16 mouse cellular contexts compared by ENCODE assay signal in genomic region chr1:187819406-187819805, GRCm38 (mm10).
"Had no signal": no experiment of that assay in that cellular context is flagged by ENCODE, and none has a peak within 500 bp of the region (broad histone marks: within the 10 kb centered on the region; RNA-seq: fewer than 3 reads in every experiment).

No protein-coding gene starts in this region.

- H3K27ac ChIP-seq: neural tube, embryonic 13.5 days; neural tube, embryonic 15.5 days; stomach, embryonic 15.5 days; stomach, postnatal 0 days had no signal

- H3K9me3 ChIP-seq: neural tube, embryonic 13.5 days; neural tube, embryonic 15.5 days; stomach, embryonic 15.5 days had no signal

- H3K4me1 ChIP-seq: stomach, embryonic 15.5 days had no signal

- H3K27me3 ChIP-seq: neural tube, embryonic 13.5 days; neural tube, embryonic 15.5 days; stomach, embryonic 15.5 days had no signal

- DNase-seq: retina, postnatal 1 day; right cerebral cortex, adult 18-20 months; right cerebral cortex, postnatal 14 days; right cerebral cortex, postnatal 25 days; right cerebral cortex, postnatal 4 days; spleen, adult 18-20 months; thymus, adult 18-20 months; thymus, adult 2 months; thymus, postnatal 14 days; thymus, postnatal 25 days; thymus, postnatal 36 days; thymus, postnatal 4 days had no signal

- H3K9ac ChIP-seq: neural tube, embryonic 13.5 days; neural tube, embryonic 15.5 days; stomach, embryonic 15.5 days had no signal

- H3K4me3 ChIP-seq: neural tube, embryonic 13.5 days; neural tube, embryonic 15.5 days; stomach, embryonic 15.5 days had no signal

- H3K36me3 ChIP-seq: neural tube, embryonic 13.5 days; neural tube, embryonic 15.5 days; stomach, embryonic 15.5 days had no signal

- H3K4me2 ChIP-seq: neural tube, embryonic 13.5 days; neural tube, embryonic 15.5 days; stomach, embryonic 15.5 days had no signal
